Mouse (Mus musculus) gastrocnemius, postnatal 14 days (tissue): ENCODE measurements around the gene Dpp6. TPM values are rescaled to one million over a fixed set of nuclear protein-coding genes. Genes with fewer than 3 reads are reported as not detected.

Source experiments
- DNase-seq: peaks from one replicate; pipeline ENCODE4 v3.0.0; 2021; ENCODE audit warnings: mixed read lengths
- intact Hi-C: fragments of 180-260 bp; cut with DNase I; formaldehyde crosslinking; loops from one replicate; pipeline ENCODE4 v1.15.1; 2025; ENCODE audit warnings: low total_unique reads
- total RNA-seq, 2 experiments: library from RNA; stranded (reverse); gene quantifications; 2 replicates each; pipeline ENCODE4 v1.2.3; 2021

The Dpp6 gene
- total RNA-seq, 2 experiments from 2014 or later, result 2.3 TPM

GRCm38 (mm10) chr5:27156366-27156765, 339.4 kb downstream of the Dpp6 start:
- intact Hi-C loops, result no loop called here
- DNase-seq, result no peak

- intact Hi-C loops, result no loop called here
- DNase-seq, result no peak
Measured at GRCm38 (mm10) chr5:27161122-27161645, 344.2 kb downstream of the Dpp6 start.

- no peak for DNase-seq
- intact Hi-C loops, result no loop called here
Measured at GRCm38 (mm10) chr5:27168550-27168949, 351.5 kb downstream of the Dpp6 start.

- intact Hi-C loops, result no loop called here
- no peak for DNase-seq
Measured at GRCm38 (mm10) chr5:27184963-27185362, 368.0 kb downstream of the Dpp6 start.

- DNase-seq, result no peak
- intact Hi-C loops, result no loop called here
Measured at GRCm38 (mm10) chr5:27191242-27191969, 374.4 kb downstream of the Dpp6 start.

GRCm38 (mm10) chr5:27194157-27194556, 377.2 kb downstream of the Dpp6 start:
- DNase-seq, result no peak
- intact Hi-C loops, result no loop called here

GRCm38 (mm10) chr5:27194975-27195374, 378.0 kb downstream of the Dpp6 start:
- intact Hi-C loops, result no loop called here
- DNase-seq, result no peak

- no peak for DNase-seq
- intact Hi-C loops, result no loop called here
Measured at GRCm38 (mm10) chr5:27200581-27201341, 383.8 kb downstream of the Dpp6 start.

GRCm38 (mm10) chr5:27203131-27203530, 386.1 kb downstream of the Dpp6 start:
- intact Hi-C loops, result no loop called here
- DNase-seq, result no peak

GRCm38 (mm10) chr5:27204721-27205120, 387.7 kb downstream of the Dpp6 start:
- intact Hi-C loops, result no loop called here
- no peak for DNase-seq

GRCm38 (mm10) chr5:27205754-27206153, 388.8 kb downstream of the Dpp6 start:
- DNase-seq, result no peak
- intact Hi-C loops, result no loop called here

GRCm38 (mm10) chr5:27206213-27206612, 389.2 kb downstream of the Dpp6 start:
- DNase-seq, result no peak
- intact Hi-C loops, result no loop called here

GRCm38 (mm10) chr5:27220116-27220515, 403.1 kb downstream of the Dpp6 start:
- intact Hi-C loops, result no loop called here
- DNase-seq, result no peak

GRCm38 (mm10) chr5:27242078-27242477, 425.1 kb downstream of the Dpp6 start:
- no peak for DNase-seq
- intact Hi-C loops, result no loop called here

GRCm38 (mm10) chr5:27243226-27243625, 426.2 kb downstream of the Dpp6 start:
- intact Hi-C loops, result no loop called here
- DNase-seq, result no peak

GRCm38 (mm10) chr5:27247793-27248192, 430.8 kb downstream of the Dpp6 start:
- intact Hi-C loops, result no loop called here
- DNase-seq, result no peak

- intact Hi-C loops, result no loop called here
Measured at GRCm38 (mm10) chr5:27248685-27249084, 431.7 kb downstream of the Dpp6 start.

GRCm38 (mm10) chr5:27249951-27250350, 432.9 kb downstream of the Dpp6 start:
- DNase-seq, result no peak
- intact Hi-C loops, result no loop called here

More at GRCm38 (mm10) chr5:27248685-27249084, 431.7 kb downstream of the Dpp6 start:
- DNase-seq, result no peak

- DNase-seq, result no peak
- intact Hi-C loops, result no loop called here
Measured at GRCm38 (mm10) chr5:27250906-27251305, 433.9 kb downstream of the Dpp6 start.

- DNase-seq, result no peak
- intact Hi-C loops, result no loop called here
Measured at GRCm38 (mm10) chr5:27251361-27251760, 434.4 kb downstream of the Dpp6 start.

- intact Hi-C loops, result no loop called here
- peak; percentile 14 for DNase-seq
Measured at GRCm38 (mm10) chr5:27255247-27255646, 438.2 kb downstream of the Dpp6 start.
